Mouse (Mus musculus) lung, adult 2 months (tissue): ENCODE results near the gene Gigyf2. TPM values are rescaled to one million over a fixed set of nuclear protein-coding genes. Genes with fewer than 3 reads are reported as not detected.

Experiments used
- DNase-seq: peaks from one replicate; pipeline ENCODE4 v3.0.0; 2022
- H3K4me1 ChIP-seq: fragments of 200-500 bp; 2 replicates; pipeline ENCODE4 v1.6.1; 2011; ENCODE audit warnings: low read length; ENCODE audit not compliant: control insufficient read depth, insufficient read depth
- H3K4me3 ChIP-seq: fragments of 200-500 bp; replicated peaks from 2 replicates; pipeline ENCODE3; 2011; ENCODE audit warnings: low read depth, mild to moderate bottlenecking, control low read depth, low read length; ENCODE audit errors: extremely low read depth
- CTCF ChIP-seq: fragments of 200-500 bp; IDR thresholded peaks from 2 replicates; pipeline ENCODE4 v1.5.1; 2011; ENCODE audit warnings: mild to moderate bottlenecking, low read length, control low read depth; ENCODE audit not compliant: insufficient read depth
- POLR2A ChIP-seq: fragments of 200-500 bp; IDR thresholded peaks from 2 replicates; pipeline ENCODE4 v1.6.1; 2011; ENCODE audit warnings: low read depth, mild to moderate bottlenecking, control low read depth, low read length, borderline replicate concordance; ENCODE audit errors: extremely low read depth
- WGBS: fragments of 180-500 bp; shearing (Covaris S2); methylation state at CpG from one replicate; pipeline ENCODE4 v1.1.7; 2018; 5-methylcytosine and 5-hydroxymethylcytosine counted together
- polyA plus RNA-seq: library from polyadenylated mRNA; depleted of rRNA; stranded (reverse); fragments of >200 nt; gene quantifications from 2 replicates; pipeline ENCODE4 v1.2.3, GENCODE M21; 2012; rRNA removed

Gigyf2 gene
- polyA plus RNA-seq, 1 experiment, result 30.4 TPM

GRCm38 (mm10) chr1:87471914-87472313 is 145.1 kb downstream of the Gigyf2 start:
- 71% methylated on average over 7 of the region's 7 CpGs for WGBS
- Histone ChIP-seq H3K4me1 (peaks cover 3% of the 10 kb centered on the region), H3K4me3 (no peak overlapping the region)
- no peak for DNase-seq
- no peak for TF ChIP-seq CTCF
- no peak for TF ChIP-seq POLR2A

GRCm38 (mm10) chr1:87472576-87472975 is 145.8 kb downstream of the Gigyf2 start:
- Histone ChIP-seq H3K4me1 (peaks cover 3% of the 10 kb centered on the region), H3K4me3 (no peak overlapping the region)
- DNase-seq, result peak; percentile 15
- WGBS, result 68% methylated on average over 7 of the region's 7 CpGs
- no peak for TF ChIP-seq POLR2A

DNA sequence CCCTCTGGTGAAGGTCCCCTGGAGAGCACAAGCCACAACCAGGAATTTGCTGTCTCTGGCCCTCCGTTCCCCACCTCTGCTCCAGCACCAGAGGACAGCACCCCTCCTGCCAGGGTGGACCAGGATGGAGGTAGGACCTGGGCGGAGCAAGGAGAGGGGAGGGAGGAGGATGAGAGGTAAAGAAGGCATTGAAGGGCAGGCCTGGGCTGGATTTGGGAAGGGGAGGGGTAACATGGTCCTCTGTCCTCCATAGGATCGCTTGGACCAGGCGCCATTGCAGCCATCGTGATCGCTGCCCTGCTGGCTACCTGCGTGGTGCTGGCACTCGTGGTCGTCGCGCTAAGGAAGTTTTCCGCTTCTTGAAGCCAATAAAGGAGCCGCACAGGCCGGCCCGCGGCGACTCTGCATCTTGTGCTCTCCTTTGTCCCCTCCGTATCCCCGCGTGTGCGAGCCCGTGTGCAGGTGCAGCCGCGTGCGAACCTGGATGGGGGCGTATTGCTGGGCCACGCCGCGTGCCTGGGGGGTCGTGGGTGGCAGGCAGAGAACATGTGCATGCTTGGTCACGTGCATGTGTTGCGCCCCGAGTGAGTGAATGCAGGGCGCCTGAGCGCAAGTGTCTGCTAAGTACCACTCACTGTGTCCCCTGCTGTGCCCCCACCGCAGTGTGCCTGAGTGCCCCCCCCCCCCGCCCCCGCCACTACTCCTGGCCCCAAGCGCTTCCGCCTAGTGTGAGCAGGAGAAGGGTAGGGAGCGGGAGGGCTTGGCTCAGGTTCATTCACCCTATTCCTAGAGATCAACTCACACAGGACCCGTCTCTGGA is 148.5 kb downstream of the Gigyf2 start:
- no peak for DNase-seq
- no peak for TF ChIP-seq POLR2A
- no peak for TF ChIP-seq CTCF
- peaks cover 3% of the 10 kb centered on the region for H3K4me1 ChIP-seq
- 5% methylated on average over 41 of the region's 42 CpGs for WGBS
- H3K4me3 ChIP-seq, result no peak overlapping the region

DNA sequence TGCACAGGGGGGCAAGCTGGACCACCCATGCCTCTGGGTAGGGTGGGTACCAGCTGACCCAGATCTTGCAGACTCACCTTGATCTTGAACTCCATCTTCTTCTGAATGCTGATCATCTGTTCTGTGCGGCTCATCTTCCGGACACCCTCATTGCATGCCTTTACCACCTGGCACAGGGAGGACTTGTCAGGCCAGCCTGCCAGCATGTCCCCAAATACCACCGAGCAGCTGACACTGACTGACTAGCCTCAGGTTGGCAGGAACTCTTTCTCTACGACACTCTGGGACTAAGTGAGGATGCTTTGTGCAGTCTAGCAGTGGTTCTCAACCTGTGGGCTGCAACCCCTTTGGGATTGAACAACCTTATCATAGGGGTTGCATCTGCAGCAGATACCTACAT is 155.7 kb downstream of the Gigyf2 start:
- TF ChIP-seq POLR2A, result no peak
- TF ChIP-seq CTCF, result no peak
- DNase-seq, result no peak
- no peaks in the 10 kb centered on the region for H3K4me1 ChIP-seq
- no peak overlapping the region for H3K4me3 ChIP-seq
- WGBS, result 87% methylated on average over 4 of the region's 4 CpGs

- Histone ChIP-seq H3K4me3 (no peak overlapping the region), H3K4me1 (no peaks in the 10 kb centered on the region)
- TF ChIP-seq POLR2A (no peak), CTCF (no peak)
- 33% methylated on average over 6 of the region's 6 CpGs for WGBS
- no peak for DNase-seq
Measured at GRCm38 (mm10) chr1:87486386-87486785, 159.6 kb downstream of the Gigyf2 start.

DNA sequence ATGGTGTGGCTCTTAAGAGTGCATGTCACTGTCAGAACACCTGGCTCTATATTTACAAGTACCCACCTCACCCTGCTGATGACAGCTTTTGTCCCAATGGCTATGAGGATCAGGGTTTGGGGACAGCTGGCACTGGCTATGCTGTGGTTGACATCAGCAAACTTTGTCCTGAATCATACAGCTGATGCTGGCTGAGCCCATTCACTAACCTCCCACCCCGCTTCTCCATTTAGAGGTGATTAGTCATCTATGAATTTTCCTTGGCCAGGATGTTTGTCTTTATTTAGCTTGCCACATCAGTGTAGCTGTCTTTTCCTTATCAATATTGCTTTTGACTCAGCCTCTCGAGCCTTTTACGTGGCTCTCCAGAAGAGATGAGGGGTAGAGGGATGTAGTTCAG is 165.5 kb downstream of the Gigyf2 start:
- no peak for TF ChIP-seq CTCF
- TF ChIP-seq POLR2A, result no peak
- H3K4me1 ChIP-seq, result no peaks in the 10 kb centered on the region
- H3K4me3 ChIP-seq, result no peak overlapping the region
- WGBS, result 59% methylated on average over 3 of the region's 3 CpGs
- DNase-seq, result no peak

DNA sequence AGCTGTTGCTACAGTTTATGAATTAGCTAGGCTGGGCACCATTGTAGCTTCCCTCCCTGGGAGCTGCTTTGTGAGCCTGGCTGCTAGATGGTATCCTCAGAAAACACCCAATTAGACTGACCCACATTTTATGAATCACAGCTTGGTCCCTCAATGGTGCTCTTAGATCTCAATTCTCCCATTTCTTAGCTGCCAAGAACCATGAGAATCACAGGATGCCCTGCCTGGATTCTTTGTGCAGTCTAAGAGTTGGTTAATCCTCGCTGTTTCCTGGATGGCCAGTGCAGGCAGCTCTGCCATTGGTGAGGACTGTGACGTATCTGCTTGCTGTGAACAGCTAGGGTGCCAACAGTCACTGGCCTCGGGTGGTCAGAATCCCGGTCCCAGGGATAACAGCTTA is 166.7 kb downstream of the Gigyf2 start:
- DNase-seq, result no peak
- WGBS, result 68% methylated on average over 4 of the region's 4 CpGs
- Histone ChIP-seq H3K4me1 (no peaks in the 10 kb centered on the region), H3K4me3 (no peak overlapping the region)
- TF ChIP-seq CTCF (no peak), POLR2A (no peak)

Other genes starting within 250 kb of the Gigyf2 start
- gene Alppl2, start 237.1 kb upstream of the Gigyf2 start, polyA plus RNA-seq, result 0.07 TPM in 1 of 2 replicates, not detected in the other
- gene Alpi, start 225.4 kb upstream of the Gigyf2 start, polyA plus RNA-seq, result 0.42 TPM in 1 of 2 replicates, not detected in the other
- gene Akp3, start 202.0 kb upstream of the Gigyf2 start, polyA plus RNA-seq, result 0.06 TPM in 1 of 2 replicates, not detected in the other
- gene Ecel1, start 170.5 kb upstream of the Gigyf2 start, polyA plus RNA-seq, result not detected in 2 replicates
- not detected in 2 replicates for gene Prss56, start 143.7 kb upstream of the Gigyf2 start, polyA plus RNA-seq
- 0.56 TPM in 1 of 2 replicates, not detected in the other for gene Chrnd, start 136.4 kb upstream of the Gigyf2 start, polyA plus RNA-seq
- 0.24 TPM in 1 of 2 replicates, not detected in the other for gene Chrng, start 122.3 kb upstream of the Gigyf2 start, polyA plus RNA-seq
- 17.2 and 26.6 TPM in 2 replicates for gene Eif4e2, start 113.1 kb upstream of the Gigyf2 start, polyA plus RNA-seq
- gene Efhd1, start 62.6 kb upstream of the Gigyf2 start, polyA plus RNA-seq, result 1.7 and 3.0 TPM in 2 replicates
- 8.7 and 14.2 TPM in 2 replicates for gene Kcnj13, start 67.7 kb downstream of the Gigyf2 start, polyA plus RNA-seq
- gene Snorc, start 143.3 kb downstream of the Gigyf2 start, polyA plus RNA-seq, result 0.34 and 1.4 TPM in 2 replicates
- 2.7 and 10.1 TPM in 2 replicates for gene Neu2, start 182.9 kb downstream of the Gigyf2 start, polyA plus RNA-seq
- gene Ngef, start 246.9 kb downstream of the Gigyf2 start, polyA plus RNA-seq, result 7.2 and 7.4 TPM in 2 replicates